In the genomic region with DNA sequence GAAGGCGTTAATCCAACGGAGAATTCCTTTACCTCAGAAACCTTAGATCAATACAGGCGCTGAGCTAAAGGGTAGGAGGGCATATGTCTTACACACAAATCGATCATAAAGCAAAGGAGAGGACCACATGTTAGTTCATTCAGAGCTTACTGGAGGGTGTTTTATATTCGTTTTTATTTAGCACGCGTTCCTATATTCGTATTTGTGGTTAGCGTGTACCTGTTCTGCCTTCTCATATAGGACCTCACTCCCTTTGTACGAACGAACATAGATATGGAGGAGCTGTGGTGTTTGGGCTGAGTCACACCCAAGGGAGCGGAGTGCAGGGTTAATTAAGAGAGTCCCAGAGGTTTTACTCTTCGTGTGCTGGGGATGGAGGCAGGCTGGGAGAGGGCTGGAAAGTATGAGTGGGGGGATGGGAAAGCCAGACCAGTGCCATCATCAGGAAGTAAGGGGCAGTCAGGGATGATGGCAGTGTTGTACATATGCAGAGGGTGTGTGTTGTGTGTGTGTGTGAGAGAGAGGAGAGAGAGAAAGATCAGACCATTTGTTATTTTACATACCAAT, we compare ENCODE assay signal across 8 mouse cellular contexts. TPM values are rescaled to one million over a fixed set of nuclear protein-coding genes. Genes with fewer than 3 reads are reported as not detected.
DNase-seq lines count a peak whose midpoint lies in the region; ATAC-seq and TF ChIP-seq lines count a peak whose summit lies in the region.

No protein-coding gene starts in this region.

- H3K36me3 ChIP-seq in embryonic facial prominence, embryonic 13.5 days = no peaks in the 10 kb centered on the region
- no peaks in the 10 kb centered on the region for H3K36me3 ChIP-seq in embryonic facial prominence, embryonic 10.5 days (replicated peaks)
- H3K36me3 ChIP-seq in lung, embryonic 14.5 days (ENCODE audit: insufficient read depth) = no peaks in the 10 kb centered on the region
- no peaks in the 10 kb centered on the region for H3K36me3 ChIP-seq in intestine, postnatal 0 days (ENCODE audit: control insufficient read depth, insufficient read depth)

- peaks cover 20% of the 10 kb centered on the region for H3K4me1 ChIP-seq in embryonic facial prominence, embryonic 13.5 days
- H3K4me1 ChIP-seq in embryonic facial prominence, embryonic 10.5 days = peaks cover 9% of the 10 kb centered on the region
- peaks cover 8% of the 10 kb centered on the region; the same call in 1 of the 2 replicates for H3K4me1 ChIP-seq in lung, embryonic 14.5 days (ENCODE audit: insufficient read depth)
- no peaks in the 10 kb centered on the region for H3K4me1 ChIP-seq in intestine, postnatal 0 days (replicated peaks; ENCODE audit: control insufficient read depth, insufficient read depth, low read length)

- peak overlapping the region; percentile 40; the same call in 1 of the 2 replicates for H3K9ac ChIP-seq in embryonic facial prominence, embryonic 13.5 days
- H3K9ac ChIP-seq in lung, embryonic 14.5 days = no peak overlapping the region
- no peak overlapping the region for H3K9ac ChIP-seq in intestine, postnatal 0 days (ENCODE audit: low read depth, low read length)

- no peak for DNase-seq in embryonic facial prominence, embryonic 10.5 days (ENCODE audit: low spot score)
- no peak for DNase-seq in lung, embryonic 14.5 days
- no peak for DNase-seq in lung, postnatal 10 days
- peak; percentile 74 for DNase-seq in retina, postnatal 1 day
- DNase-seq in right cerebral cortex, postnatal 36 days (ENCODE audit: low spot score in 2 of 2) = no peak

- H3K27ac ChIP-seq in embryonic facial prominence, embryonic 13.5 days = no peak overlapping the region
- H3K27ac ChIP-seq in embryonic facial prominence, embryonic 10.5 days (replicated peaks) = no peak overlapping the region
- peak overlapping the region; percentile 26; the same call in 1 of the 2 replicates for H3K27ac ChIP-seq in lung, embryonic 14.5 days (ENCODE audit: low read depth)
- H3K27ac ChIP-seq in intestine, postnatal 0 days (ENCODE audit: low read depth, low read length) = no peak overlapping the region

- 71% methylated on average over 13 of the region's 13 CpGs for WGBS in embryonic facial prominence, embryonic 13.5 days
- 75% methylated on average over 13 of the region's 13 CpGs for WGBS in embryonic facial prominence, embryonic 10.5 days
- WGBS in lung, embryonic 14.5 days = 63% methylated on average over 13 of the region's 13 CpGs
- 49% methylated on average over 13 of the region's 13 CpGs for WGBS in intestine, postnatal 0 days

- no peaks in the 10 kb centered on the region for H3K9me3 ChIP-seq in embryonic facial prominence, embryonic 13.5 days
- no peaks in the 10 kb centered on the region for H3K9me3 ChIP-seq in embryonic facial prominence, embryonic 10.5 days
- H3K9me3 ChIP-seq in lung, embryonic 14.5 days (ENCODE audit: low read depth, low read length) = no peaks in the 10 kb centered on the region
- H3K9me3 ChIP-seq in intestine, postnatal 0 days (ENCODE audit: control insufficient read depth) = no peaks in the 10 kb centered on the region

- peak overlapping the region; percentile 9; the same call in 1 of the 2 replicates for H3K4me2 ChIP-seq in embryonic facial prominence, embryonic 13.5 days
- H3K4me2 ChIP-seq in lung, embryonic 14.5 days = peak overlapping the region; percentile 33; the same call in 1 of the 2 replicates
- peak overlapping the region; percentile 51 for H3K4me2 ChIP-seq in intestine, postnatal 0 days (replicated peaks; ENCODE audit: low read depth)

- no peak overlapping the region for H3K4me3 ChIP-seq in embryonic facial prominence, embryonic 13.5 days
- H3K4me3 ChIP-seq in embryonic facial prominence, embryonic 10.5 days = no peak overlapping the region
- no peak overlapping the region for H3K4me3 ChIP-seq in lung, embryonic 14.5 days (ENCODE audit: low read depth, low read length)
- H3K4me3 ChIP-seq in intestine, postnatal 0 days (ENCODE audit: low read depth, low read length) = no peak overlapping the region

- no peak for ATAC-seq in embryonic facial prominence, embryonic 13.5 days (ENCODE audit: insufficient number of reproducible peaks, insufficient read depth, low FRiP score, low TSS enrichment, low read depth)
- no peak for ATAC-seq in lung, embryonic 14.5 days (ENCODE audit: insufficient read depth)
- no peak for ATAC-seq in intestine, postnatal 0 days
- no peak for ATAC-seq in erythroid progenitor cell, adult 5-6 weeks (replicated peaks; ENCODE audit: low FRiP score, poor library complexity, severe bottlenecking)

- no peaks in the 10 kb centered on the region for H3K27me3 ChIP-seq in embryonic facial prominence, embryonic 13.5 days
- H3K27me3 ChIP-seq in embryonic facial prominence, embryonic 10.5 days (replicated peaks; ENCODE audit: low read depth, poor library complexity, severe bottlenecking) = no peaks in the 10 kb centered on the region
- no peaks in the 10 kb centered on the region for H3K27me3 ChIP-seq in lung, embryonic 14.5 days (ENCODE audit: insufficient read depth, low read length)
- H3K27me3 ChIP-seq in intestine, postnatal 0 days (replicated peaks; ENCODE audit: control insufficient read depth, insufficient read depth, low read length) = no peaks in the 10 kb centered on the region

- TF ChIP-seq CTCF in lung, embryonic 14.5 days (IDR thresholded peaks at IDR 0.05; ENCODE audit: low read depth) = no peak
- no peak for TF ChIP-seq CTCF in intestine, postnatal 0 days (IDR thresholded peaks at IDR 0.05; ENCODE audit: low read depth)

RNA-seq across cellular contexts. Expression of a gene that starts 23.5 kb away (rescaled TPM):
- polyA plus RNA-seq in embryonic facial prominence, embryonic 13.5 days (2015; fragmentation: Nextera tagmentation; extraction: Ambion mirVana) = 10.8 and 12.9 TPM in 2 replicates
- 11.1 and 12.1 TPM in 2 replicates for polyA plus RNA-seq in embryonic facial prominence, embryonic 10.5 days (2016; fragmentation: Nextera tagmentation; extraction: Ambion mirVana)
- polyA plus RNA-seq in lung, embryonic 14.5 days (2014; fragmentation: Nextera tagmentation; extraction: Ambion mirVana) = 10.8 and 12.9 TPM in 2 replicates
- 1.7 TPM in 2 replicates for polyA plus RNA-seq in intestine, postnatal 0 days (2015; fragmentation: Nextera tagmentation; extraction: Ambion mirVana)
- 0.42 and 2.2 TPM in 2 replicates for total RNA-seq in erythroid progenitor cell, adult 5-6 weeks (2015; ENCODE audit: low replicate concordance)
- 0.13 and 0.61 TPM in 2 replicates for total RNA-seq in erythroid progenitor cell, adult 5-6 weeks (2017; ENCODE audit: low replicate concordance)
